Comparison of ENCODE assay signal across 9 mouse cellular contexts in the genomic region with DNA sequence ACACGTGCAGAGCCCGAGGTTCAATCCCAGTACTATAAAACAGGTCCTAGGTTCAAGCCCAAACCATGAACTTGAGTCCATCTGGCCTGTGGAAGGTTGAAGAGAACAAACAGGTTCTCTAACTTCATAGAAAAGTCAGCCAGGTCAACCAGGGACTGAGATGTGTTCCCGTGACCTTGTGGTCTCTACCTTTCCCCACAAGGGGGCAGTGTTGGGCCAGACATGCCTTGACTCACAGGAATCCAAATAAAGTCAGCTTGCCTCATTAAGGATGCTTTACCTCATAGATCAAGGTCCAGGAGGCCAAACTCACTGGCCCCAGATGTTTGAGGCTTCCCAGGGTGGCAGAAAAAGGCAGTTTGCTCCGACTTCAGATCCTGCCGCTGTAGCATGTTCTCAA. TPM values are rescaled to one million over a fixed set of nuclear protein-coding genes. Genes with fewer than 3 reads are reported as not detected.
A peak's percentile ranks its signal among the peaks of the same experiment; 100 is the strongest.
DNase-seq lines count a peak whose midpoint lies in the region; ATAC-seq and TF ChIP-seq lines count a peak whose summit lies in the region.
"Had no signal": no experiment of that assay in that cellular context is flagged by ENCODE, and none has a peak within 500 bp of the region (broad histone marks: within the 10 kb centered on the region; RNA-seq: fewer than 3 reads in every experiment).

No protein-coding gene starts in this region.

- H3K27ac ChIP-seq in heart, adult 2 months, result no peak overlapping the region
- no peak overlapping the region for H3K27ac ChIP-seq in heart, embryonic 11.5 days (ENCODE audit: low read depth, low read length)
- H3K27ac ChIP-seq: embryonic facial prominence, embryonic 13.5 days had no signal

- no peaks in the 10 kb centered on the region for H3K36me3 ChIP-seq in heart, adult 2 months (ENCODE audit: control insufficient read depth, insufficient read depth, low read length)
- H3K36me3 ChIP-seq in heart, embryonic 11.5 days (ENCODE audit: control insufficient read depth, insufficient read depth, low read length), result no peaks in the 10 kb centered on the region
- H3K36me3 ChIP-seq in myocyte (ENCODE audit: control insufficient read depth, insufficient read depth), result no peaks in the 10 kb centered on the region
- H3K36me3 ChIP-seq: embryonic facial prominence, embryonic 13.5 days had no signal

- no peak overlapping the region for H3ac ChIP-seq in myocyte (ENCODE audit: control insufficient read depth, insufficient read length)

- 0 out of 2 replicates have a peak, but pooled peaks have one; percentile 23 for TF ChIP-seq EP300 in heart, adult 2 months (IDR thresholded peaks at IDR 0.05; ENCODE audit: insufficient read depth, low read depth, low read length)

- no peaks in the 10 kb centered on the region for H3K79me2 ChIP-seq in heart, adult 2 months (replicated peaks; ENCODE audit: control insufficient read depth, insufficient read depth, low read length)
- H3K79me2 ChIP-seq in myocyte (ENCODE audit: control insufficient read depth, insufficient read depth), result no peaks in the 10 kb centered on the region

- no peak overlapping the region for H3K9ac ChIP-seq in heart, adult 2 months (ENCODE audit: low read depth, low read length)
- H3K9ac ChIP-seq in heart, embryonic 11.5 days (ENCODE audit: low read depth, low read length), result no peak overlapping the region
- H3K9ac ChIP-seq: embryonic facial prominence, embryonic 13.5 days had no signal

- WGBS in heart, adult 2 months, result 20% methylated on average over 5 of the region's 5 CpGs
- WGBS in heart, embryonic 11.5 days (ENCODE audit: insufficient replicate concordance), result 22% methylated on average over 5 of the region's 5 CpGs

- ATAC-seq in heart, embryonic 11.5 days (replicated peaks; ENCODE audit: insufficient number of reproducible peaks, low FRiP score, low TSS enrichment), result no peak
- peak; percentile 49 to 71; a peak in 3 of 4 replicates for ATAC-seq in hematopoietic stem cell, adult 5-6 weeks (replicated peaks in 1 of 2; ENCODE audit: insufficient read depth in 1 of 2, low FRiP score in 2 of 2, low TSS enrichment in 1 of 2, low read depth in 1 of 2, poor library complexity in 2 of 2, severe bottlenecking in 2 of 2)

- no peak overlapping the region for H3K4me2 ChIP-seq in heart, embryonic 11.5 days
- H3K4me2 ChIP-seq in myocyte (ENCODE audit: low read depth), result no peak overlapping the region
- H3K4me2 ChIP-seq: embryonic facial prominence, embryonic 13.5 days had no signal

- H3K9me3 ChIP-seq in heart, embryonic 11.5 days (replicated peaks; ENCODE audit: control insufficient read depth, low read length), result peaks cover under 1% of the 10 kb centered on the region; the same call in 1 of the 2 replicates
- H3K9me3 ChIP-seq: embryonic facial prominence, embryonic 13.5 days had no signal

- no peak overlapping the region for H3K4me3 ChIP-seq in heart, adult 2 months
- H3K4me3 ChIP-seq in heart, embryonic 11.5 days (ENCODE audit: low read depth, low read length), result no peak overlapping the region
- H3K4me3 ChIP-seq in myocyte, result no peak overlapping the region
- H3K4me3 ChIP-seq: embryonic facial prominence, embryonic 13.5 days had no signal

- TF ChIP-seq POLR2A in heart, adult 2 months (IDR thresholded peaks at IDR 0.05; ENCODE audit: insufficient read depth, low read depth, low read length), result no peak
- TF ChIP-seq POLR2A in myocyte (IDR thresholded peaks at IDR 0.05; ENCODE audit: insufficient read length, low read depth), result no peak

- H3K4me1 ChIP-seq in heart, adult 2 months (ENCODE audit: control insufficient read depth, insufficient read depth, low read length), result no peaks in the 10 kb centered on the region
- no peaks in the 10 kb centered on the region for H3K4me1 ChIP-seq in heart, embryonic 11.5 days (ENCODE audit: control insufficient read depth, insufficient read depth, low read length)
- H3K4me1 ChIP-seq: embryonic facial prominence, embryonic 13.5 days had no signal

- peak; percentile 40 to 65 for DNase-seq in heart, adult 2 months
- peak; percentile 69 to 72 for DNase-seq in adrenal gland, adult 18-20 months (ENCODE audit: low spot score in 2 of 2)
- DNase-seq in embryo, embryonic 10 days (ENCODE audit: low spot score), result peak; percentile 88
- DNase-seq in left cerebral cortex, postnatal 10 days (ENCODE audit: extremely low spot score in 1 of 2, low spot score in 2 of 2), result peak; percentile 36 to 62
- peak; percentile 85 for DNase-seq in testis, postnatal 10 days (ENCODE audit: low spot score)

- H3K27me3 ChIP-seq in heart, adult 2 months (ENCODE audit: control insufficient read depth, insufficient read depth, low read length), result no peaks in the 10 kb centered on the region
- H3K27me3 ChIP-seq in heart, embryonic 11.5 days (ENCODE audit: control insufficient read depth, insufficient read depth, low read length), result no peaks in the 10 kb centered on the region
- peaks cover 39% of the 10 kb centered on the region for H3K27me3 ChIP-seq in myocyte (ENCODE audit: control insufficient read depth, insufficient read depth, insufficient read length)
- H3K27me3 ChIP-seq: embryonic facial prominence, embryonic 13.5 days had no signal

- intact Hi-C loops in heart, adult 2 months (cut with DNase I), result loop anchor here (2.0 kb wide), 1 partner anchor 29 kb away; no protein-coding TSS in a partner anchor
- intact Hi-C loops in left cerebral cortex, postnatal 10 days (cut with DNase I), result no loop called here

- peak; percentile 94 for TF ChIP-seq CTCF in heart, adult 2 months (IDR thresholded peaks at IDR 0.05)

TF ChIP-seq in myocyte, 11 proteins besides CTCF, POLR2A, EP300 and RAD21:
- TF ChIP-seq SRF (IDR thresholded peaks at IDR 0.05; ENCODE audit: control insufficient read depth, insufficient read length, low read depth), result peak; percentile 28
- no peak for TF ChIP-seq TCF3 (IDR thresholded peaks at IDR 0.05; ENCODE audit: insufficient read length, low read depth)

RNA-seq across cellular contexts. Expression of a gene that starts 11.1 kb away (rescaled TPM):
- not detected for total RNA-seq in heart, adult 2 months (2021)
- 15.0 TPM in 1 of 2 replicates, not detected in the other for polyA plus RNA-seq in heart, adult 2 months (2012; rRNA removed)
- not detected in 2 replicates for polyA plus RNA-seq in heart, embryonic 11.5 days (2014; fragmentation: Nextera tagmentation; extraction: Ambion mirVana)
- not detected for total RNA-seq in adrenal gland, adult 18-20 months (2021)
- not detected in 2 replicates for total RNA-seq in hematopoietic stem cell, adult 5-6 weeks (2017)
- 1 to 10 TPM; 2.3 to 3.6 TPM for total RNA-seq in left cerebral cortex, postnatal 10 days (2021)
- polyA plus RNA-seq in myocyte (2012; fragmentation: generic; extraction: Trizol), result not detected
- polyA plus RNA-seq: embryonic facial prominence, embryonic 13.5 days had no signal

RNA-seq across cellular contexts. Expression of a gene that starts 22.3 kb away (rescaled TPM):
- under 1 TPM; 0.14 to 0.47 TPM for total RNA-seq in heart, adult 2 months (2021)
- polyA plus RNA-seq in heart, adult 2 months (2012; rRNA removed), result 0.32 and 0.57 TPM in 2 replicates
- not detected in 2 replicates for polyA plus RNA-seq in heart, embryonic 11.5 days (2014; fragmentation: Nextera tagmentation; extraction: Ambion mirVana)
- total RNA-seq in adrenal gland, adult 18-20 months (2021), result 1 to 10 TPM; 5.6 to 6.5 TPM
- not detected in 2 replicates for total RNA-seq in hematopoietic stem cell, adult 5-6 weeks (2017)
- under 1 TPM in 1 of 2 experiments, not detected in 1; 0.11 TPM for total RNA-seq in left cerebral cortex, postnatal 10 days (2021)
- not detected for polyA plus RNA-seq in myocyte (2012; fragmentation: generic; extraction: Trizol)

RNA-seq across cellular contexts. Expression of a gene that starts 41.7 kb away (rescaled TPM):
- 100 to 1,000 TPM; 129 to 141 TPM for total RNA-seq in heart, adult 2 months (2021)
- 158 and 167 TPM in 2 replicates for polyA plus RNA-seq in heart, adult 2 months (2012; rRNA removed)
- polyA plus RNA-seq in heart, embryonic 11.5 days (2014; fragmentation: Nextera tagmentation; extraction: Ambion mirVana), result 20.8 and 21.0 TPM in 2 replicates
- 10 to 100 TPM; 23.5 to 30.9 TPM for total RNA-seq in adrenal gland, adult 18-20 months (2021)
- 5.5 and 15.3 TPM in 2 replicates for total RNA-seq in hematopoietic stem cell, adult 5-6 weeks (2017)
- total RNA-seq in left cerebral cortex, postnatal 10 days (2021), result 10 to 100 TPM; 59.4 to 73.7 TPM
- polyA plus RNA-seq in myocyte (2012; fragmentation: generic; extraction: Trizol), result 21.1 TPM
